Mouse (Mus musculus) kidney, embryonic 16.5 days (tissue): ENCODE measurements around the gene Kel. TPM values are rescaled to one million over a fixed set of nuclear protein-coding genes. Genes with fewer than 3 reads are reported as not detected.

Experiments used
- ATAC-seq: fragments of 200-750 bp; cut with Nextera tagmentation; 2 replicates; pipeline ENCODE4 v1.8.0; 2017; ENCODE audit warnings: moderate TSS enrichment; ENCODE audit not compliant: low FRiP score, low TSS enrichment
- H3K27ac ChIP-seq: fragments of 300-500 bp; sonication (generic); 2 replicates; pipeline ENCODE4 v1.5.1; 2014; ENCODE audit warnings: low read length
- H3K27me3 ChIP-seq: fragments of 300-500 bp; sonication (generic); 2 replicates; pipeline ENCODE4 v1.6.1; 2014; ENCODE audit warnings: low read length, control low read depth, mixed read lengths; ENCODE audit not compliant: insufficient read depth
- H3K36me3 ChIP-seq: fragments of 300-500 bp; sonication (generic); 2 replicates; pipeline ENCODE4 v1.6.1; 2014; ENCODE audit warnings: low read length, control low read depth, mixed read lengths; ENCODE audit not compliant: insufficient read depth
- H3K4me1 ChIP-seq: fragments of 300-500 bp; sonication (generic); 2 replicates; pipeline ENCODE4 v1.6.1; 2014; ENCODE audit warnings: low read length, control low read depth, mixed read lengths; ENCODE audit not compliant: insufficient read depth
- H3K4me2 ChIP-seq: fragments of 300-500 bp; sonication (generic); replicated peaks from 2 replicates; pipeline ENCODE4 v1.6.1; 2014; ENCODE audit warnings: low read depth, low read length
- H3K4me3 ChIP-seq: fragments of 300-500 bp; sonication (generic); 2 replicates; pipeline ENCODE4 v1.5.1; 2014; ENCODE audit warnings: mild to moderate bottlenecking, low read length
- H3K9ac ChIP-seq: fragments of 300-500 bp; sonication (generic); replicated peaks from 2 replicates; pipeline ENCODE4 v1.6.1; 2014; ENCODE audit warnings: low read length
- H3K9me3 ChIP-seq: fragments of 300-500 bp; sonication (generic); 2 replicates; pipeline ENCODE4 v1.6.1; 2016; ENCODE audit warnings: low read length, control low read depth
- WGBS: fragments of 180-500 bp; shearing (Covaris S2); extraction: QIAGEN DNeasy Blood & Tissue Kit; methylation state at CpG from one replicate; pipeline ENCODE4 v1.1.7; 2014; 5-methylcytosine and 5-hydroxymethylcytosine counted together
- polyA plus RNA-seq: library from polyadenylated mRNA; unstranded; fragments of >200 nt; fragmentation: Nextera tagmentation; extraction: Ambion mirVana; gene quantifications from 2 replicates; pipeline ENCODE4 v1.2.1, GENCODE M21; 2015

Gene Kel
- polyA plus RNA-seq, 1 experiment from 2014 or later, result 3.8 TPM

DNA sequence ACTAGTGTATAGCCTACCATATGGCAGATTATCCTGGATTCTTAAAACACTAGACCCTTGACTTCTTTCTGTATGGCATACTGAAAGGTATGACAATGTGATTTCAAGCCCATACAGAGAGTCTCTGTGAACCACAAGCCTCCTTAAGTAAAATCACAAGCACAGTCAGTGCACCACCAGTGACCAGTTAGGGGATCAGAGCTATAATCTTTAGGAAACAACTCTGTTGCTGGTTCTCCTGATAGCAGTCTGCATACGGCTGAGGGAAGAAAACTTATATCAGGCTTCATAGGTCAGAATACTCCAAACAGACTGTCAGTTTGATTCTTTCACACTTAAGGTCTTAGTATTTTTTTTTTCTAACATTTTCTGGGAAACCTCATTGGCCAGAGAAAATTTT, 45.7 kb downstream of the Kel start:
- Histone ChIP-seq H3K4me3 (no peak overlapping the region), H3K9me3 (no peaks in the 10 kb centered on the region), H3K4me1 (no peaks in the 10 kb centered on the region), H3K27me3 (no peaks in the 10 kb centered on the region), H3K27ac (no peak overlapping the region), H3K4me2 (no peak overlapping the region), H3K9ac (no peak overlapping the region), H3K36me3 (no peaks in the 10 kb centered on the region)
- WGBS, result 55% methylated on average over 1 of the region's 1 CpGs
- ATAC-seq, result no peak

DNA sequence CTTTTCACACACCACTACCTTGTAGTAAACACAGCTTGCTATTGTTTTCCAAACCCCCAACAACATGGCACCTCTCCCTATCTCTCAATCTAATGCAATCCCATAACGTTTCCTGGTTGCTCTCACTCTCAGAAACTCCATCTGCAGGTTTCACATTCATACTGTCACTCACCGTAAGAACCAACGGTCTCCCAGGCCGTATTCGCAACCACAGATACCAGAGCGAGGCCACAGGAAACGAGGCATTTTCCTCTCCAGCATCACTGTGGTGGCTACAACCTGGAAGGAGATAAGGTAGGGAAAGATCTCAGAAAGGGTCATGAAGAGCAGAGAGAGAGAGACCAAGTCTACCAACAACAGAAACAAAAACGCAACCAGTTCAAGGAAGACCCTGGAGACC, 49.5 kb downstream of the Kel start:
- Histone ChIP-seq H3K4me2 (no peak overlapping the region), H3K27me3 (no peaks in the 10 kb centered on the region)
- no peak for ATAC-seq

DNA sequence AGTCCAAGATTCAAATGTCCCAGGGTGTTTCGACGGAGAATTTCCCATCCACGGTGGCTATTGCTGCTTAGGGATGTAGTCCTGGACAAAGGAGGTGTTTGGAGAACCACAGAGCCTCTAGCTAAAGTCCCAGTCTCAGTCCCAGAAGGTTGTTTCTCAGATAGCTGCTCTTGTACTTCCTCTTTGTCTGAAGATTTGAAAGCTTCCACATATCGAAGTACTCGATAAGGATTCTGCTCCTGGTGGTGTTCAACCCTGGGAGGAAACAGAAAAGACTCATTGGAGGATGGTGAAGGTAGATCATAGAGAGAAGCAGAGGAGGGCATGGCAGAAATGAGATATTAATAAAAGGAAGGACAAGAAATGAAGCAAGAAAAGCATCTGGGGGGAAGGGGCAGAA, 51.0 kb downstream of the Kel start:
- no peaks in the 10 kb centered on the region for H3K27me3 ChIP-seq
- no peaks in the 10 kb centered on the region for H3K9me3 ChIP-seq
- H3K9ac ChIP-seq, result no peak overlapping the region
- H3K4me1 ChIP-seq, result no peaks in the 10 kb centered on the region
- no peaks in the 10 kb centered on the region for H3K36me3 ChIP-seq
- no peak overlapping the region for H3K27ac ChIP-seq
- no peak overlapping the region for H3K4me2 ChIP-seq
- no peak overlapping the region for H3K4me3 ChIP-seq
- no peak for ATAC-seq
- 95% methylated on average over 5 of the region's 5 CpGs for WGBS

More for the DNA sequence above, 49.5 kb downstream of the Kel start:
- Histone ChIP-seq H3K27ac (no peak overlapping the region), H3K4me3 (no peak overlapping the region), H3K4me1 (no peaks in the 10 kb centered on the region), H3K9me3 (no peaks in the 10 kb centered on the region), H3K36me3 (no peaks in the 10 kb centered on the region), H3K9ac (no peak overlapping the region)
- WGBS, result 81% methylated on average over 8 of the region's 8 CpGs

DNA sequence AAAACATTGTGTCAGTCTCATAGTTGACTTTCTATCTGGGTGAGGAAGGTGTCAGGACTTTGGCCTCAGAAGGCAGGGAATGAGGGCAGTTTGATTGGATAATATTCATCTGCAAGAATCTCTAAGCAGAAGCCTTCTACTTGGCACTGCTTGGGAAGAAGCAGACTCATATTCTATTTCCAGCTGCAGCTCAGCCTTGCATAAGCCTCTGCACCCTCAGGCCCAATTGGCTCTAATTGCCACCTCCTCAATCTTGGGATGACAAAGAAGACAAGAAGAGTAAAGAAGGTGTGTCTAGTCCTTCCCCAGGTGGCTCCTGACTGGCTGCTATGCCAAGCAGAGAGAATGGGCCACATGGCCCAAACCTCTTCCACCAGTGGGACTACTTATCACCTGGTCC, 57.5 kb downstream of the Kel start:
- ATAC-seq, result no peak
- no peaks in the 10 kb centered on the region for H3K27me3 ChIP-seq
- H3K4me1 ChIP-seq, result no peaks in the 10 kb centered on the region
- no peak overlapping the region for H3K27ac ChIP-seq
- H3K4me2 ChIP-seq, result no peak overlapping the region
- H3K4me3 ChIP-seq, result no peak overlapping the region
- H3K36me3 ChIP-seq, result no peaks in the 10 kb centered on the region
- no peaks in the 10 kb centered on the region for H3K9me3 ChIP-seq
- no peak overlapping the region for H3K9ac ChIP-seq

DNA sequence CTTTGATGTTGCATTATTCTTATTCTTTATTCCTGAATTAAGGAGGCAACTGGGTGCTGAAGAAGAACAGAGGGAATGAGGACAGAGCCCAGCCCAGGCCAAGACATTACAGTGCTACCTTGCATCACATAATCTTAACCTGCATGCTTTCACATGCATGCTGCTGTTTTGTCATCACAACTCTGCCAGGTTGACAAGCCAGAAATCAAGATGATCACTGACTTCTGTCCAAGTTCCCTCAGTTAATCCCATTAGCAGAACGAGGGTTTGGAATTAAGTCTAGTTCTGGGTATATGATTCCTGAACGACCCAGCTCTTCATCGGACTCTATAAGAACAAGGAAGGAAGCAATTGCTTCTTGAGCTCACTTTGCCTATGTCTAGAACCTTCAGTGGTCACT, 57.9 kb downstream of the Kel start:
- no peaks in the 10 kb centered on the region for H3K4me1 ChIP-seq
- no peaks in the 10 kb centered on the region for H3K36me3 ChIP-seq
- no peak for ATAC-seq
- no peaks in the 10 kb centered on the region for H3K27me3 ChIP-seq
- no peaks in the 10 kb centered on the region for H3K9me3 ChIP-seq
- H3K4me3 ChIP-seq, result no peak overlapping the region
- no peak overlapping the region for H3K27ac ChIP-seq
- H3K9ac ChIP-seq, result no peak overlapping the region
- WGBS, result 82% methylated on average over 3 of the region's 3 CpGs
- no peak overlapping the region for H3K4me2 ChIP-seq

DNA sequence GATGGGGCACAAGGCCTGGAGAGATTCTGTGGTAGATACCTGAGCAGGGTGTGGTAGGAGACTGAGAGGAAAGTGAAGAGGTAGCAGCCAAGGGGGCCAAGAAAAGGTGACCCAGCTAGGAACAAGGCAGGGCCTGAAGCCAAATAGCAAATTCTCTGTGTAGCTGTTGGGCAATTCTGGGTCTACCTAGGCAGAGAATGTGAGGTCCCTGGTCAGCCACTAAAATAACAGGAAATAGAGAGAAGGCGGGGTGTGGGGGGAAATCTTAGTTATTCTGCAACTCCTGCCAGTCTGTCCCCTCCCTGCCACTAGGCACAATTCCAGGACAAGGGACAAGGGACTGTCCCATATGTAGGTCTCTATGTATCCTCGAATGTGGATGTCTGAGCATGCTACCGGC, 60.9 kb downstream of the Kel start:
- no peaks in the 10 kb centered on the region for H3K36me3 ChIP-seq
- H3K9me3 ChIP-seq, result no peaks in the 10 kb centered on the region
- H3K27ac ChIP-seq, result no peak overlapping the region
- H3K27me3 ChIP-seq, result no peaks in the 10 kb centered on the region
- 87% methylated on average over 3 of the region's 3 CpGs for WGBS
- ATAC-seq, result no peak
- no peak overlapping the region for H3K9ac ChIP-seq
- H3K4me1 ChIP-seq, result no peaks in the 10 kb centered on the region
- H3K4me2 ChIP-seq, result no peak overlapping the region
- no peak overlapping the region for H3K4me3 ChIP-seq

DNA sequence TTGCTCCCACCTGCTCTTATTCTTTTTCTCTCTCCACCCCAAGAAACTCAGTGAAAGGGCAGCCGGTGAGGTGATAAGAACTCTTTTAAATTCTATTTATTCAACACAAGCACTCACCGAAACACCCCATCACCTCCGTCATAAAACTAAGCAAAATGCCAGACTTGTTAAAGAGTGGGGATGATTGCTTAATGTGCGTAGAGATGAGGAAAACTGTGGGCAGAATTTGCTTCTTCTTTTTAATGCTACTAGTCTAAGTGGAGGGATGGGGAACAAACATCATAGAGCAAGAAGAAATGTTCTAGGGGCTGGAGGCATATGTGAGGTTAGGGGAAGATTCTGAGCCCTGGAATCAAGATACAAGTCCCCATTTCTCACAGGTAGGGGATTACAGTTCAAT, 61.4 kb downstream of the Kel start:
- no peaks in the 10 kb centered on the region for H3K4me1 ChIP-seq
- no peaks in the 10 kb centered on the region for H3K27me3 ChIP-seq
- no peak overlapping the region for H3K4me3 ChIP-seq
- no peak overlapping the region for H3K4me2 ChIP-seq
- 75% methylated on average over 4 of the region's 4 CpGs for WGBS
- H3K36me3 ChIP-seq, result no peaks in the 10 kb centered on the region
- no peak for ATAC-seq
- no peak overlapping the region for H3K9ac ChIP-seq
- no peaks in the 10 kb centered on the region for H3K9me3 ChIP-seq
- no peak overlapping the region for H3K27ac ChIP-seq

DNA sequence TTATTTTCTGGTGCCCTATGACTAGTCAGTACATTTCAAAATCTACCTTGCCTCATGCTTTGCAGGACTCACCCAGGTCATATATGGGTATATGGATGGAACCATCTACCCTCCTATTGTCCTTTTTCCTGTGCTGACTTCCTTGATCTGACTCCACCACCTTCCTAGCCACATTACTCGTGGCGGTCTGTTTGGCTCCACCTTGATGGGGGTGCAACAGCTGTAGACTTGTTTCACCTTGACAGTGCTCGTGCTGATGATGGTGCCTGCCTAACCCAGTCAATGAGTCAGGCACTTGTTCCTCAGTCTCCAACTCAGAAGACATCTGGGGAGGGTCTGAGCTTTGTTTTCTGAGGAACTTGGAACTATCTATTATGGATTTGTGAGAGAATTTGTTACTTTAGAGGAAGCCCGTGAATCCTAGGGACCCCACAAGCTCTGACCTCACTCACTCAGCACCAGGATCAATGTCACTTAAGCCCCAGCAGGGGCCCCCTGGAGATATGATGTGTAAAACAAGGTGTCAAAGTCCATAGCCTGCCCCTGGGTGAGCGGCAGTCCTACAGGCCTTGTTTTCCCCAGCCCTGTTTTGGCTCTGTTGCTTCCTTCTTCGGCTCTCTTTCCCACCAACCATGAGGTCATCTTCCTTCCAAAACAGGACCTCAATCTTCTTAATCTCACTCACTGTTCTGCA, 62.8 kb downstream of the Kel start:
- Histone ChIP-seq H3K9me3 (no peaks in the 10 kb centered on the region), H3K27ac (no peak overlapping the region), H3K36me3 (no peaks in the 10 kb centered on the region), H3K4me2 (no peak overlapping the region), H3K9ac (no peak overlapping the region), H3K27me3 (no peaks in the 10 kb centered on the region), H3K4me3 (no peak overlapping the region), H3K4me1 (no peaks in the 10 kb centered on the region)
- no peak for ATAC-seq
- 81% methylated on average over 6 of the region's 6 CpGs for WGBS

DNA sequence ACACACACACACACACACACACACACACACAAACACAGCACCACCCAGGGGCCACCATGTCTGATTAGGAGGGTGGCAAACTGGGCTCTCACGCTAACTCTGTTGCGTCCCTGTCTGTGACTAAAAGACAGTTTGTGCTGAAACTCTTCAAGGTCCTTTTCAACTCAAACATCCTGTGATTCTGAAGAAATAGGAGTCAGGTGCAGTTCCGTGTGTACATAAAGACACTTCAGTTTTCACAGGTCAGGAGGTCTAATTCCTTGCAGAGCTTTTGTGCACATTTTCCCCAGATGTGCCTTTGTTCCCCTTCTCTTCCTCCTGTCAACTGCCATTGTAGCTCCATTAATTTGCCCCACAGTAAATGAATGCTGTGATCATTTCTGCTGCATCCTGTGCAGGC, 63.7 kb downstream of the Kel start:
- Histone ChIP-seq H3K4me1 (no peaks in the 10 kb centered on the region), H3K9me3 (no peaks in the 10 kb centered on the region), H3K4me2 (no peak overlapping the region), H3K27ac (no peak overlapping the region), H3K4me3 (no peak overlapping the region), H3K27me3 (no peaks in the 10 kb centered on the region), H3K9ac (no peak overlapping the region), H3K36me3 (no peaks in the 10 kb centered on the region)
- ATAC-seq, result no peak
- WGBS, result 64% methylated on average over 3 of the region's 3 CpGs

DNA sequence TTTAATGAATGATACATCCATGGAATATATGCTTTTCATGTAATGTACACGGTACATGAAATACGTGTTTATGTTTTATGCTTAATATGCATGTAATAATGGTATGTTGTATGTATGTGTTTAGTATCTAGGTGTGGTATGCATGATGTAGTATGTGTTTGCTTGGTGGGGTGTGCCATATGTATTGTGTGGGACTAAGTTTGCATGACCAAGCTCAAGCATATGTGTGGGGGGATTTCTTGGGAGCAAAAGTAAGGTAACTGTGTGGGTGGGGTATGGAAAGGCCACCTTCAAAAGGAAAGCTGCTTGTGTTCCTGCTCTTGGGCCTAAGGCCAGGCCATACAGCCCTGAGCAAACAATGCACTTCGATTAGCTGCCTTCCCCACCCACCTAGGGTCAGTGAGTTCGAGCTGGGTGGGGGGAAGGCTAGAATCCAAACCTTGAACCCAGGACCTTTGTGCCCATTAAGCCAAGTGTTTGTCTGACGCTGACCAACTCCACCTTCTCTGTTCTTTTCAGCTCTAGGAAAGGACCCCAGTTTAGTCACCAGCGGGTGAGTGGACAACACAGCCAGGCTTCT, 66.1 kb downstream of the Kel start:
- H3K36me3 ChIP-seq, result no peaks in the 10 kb centered on the region
- H3K4me2 ChIP-seq, result no peak overlapping the region
- ATAC-seq, result no peak
- H3K4me1 ChIP-seq, result no peaks in the 10 kb centered on the region
- no peaks in the 10 kb centered on the region for H3K9me3 ChIP-seq
- no peaks in the 10 kb centered on the region for H3K27me3 ChIP-seq
- no peak overlapping the region for H3K27ac ChIP-seq
- no peak overlapping the region for H3K4me3 ChIP-seq
- WGBS, result 76% methylated on average over 6 of the region's 6 CpGs
- no peak overlapping the region for H3K9ac ChIP-seq
